Mouse (Mus musculus): ENCODE results near the gene Zmat5.

Gene Zmat5

DNA sequence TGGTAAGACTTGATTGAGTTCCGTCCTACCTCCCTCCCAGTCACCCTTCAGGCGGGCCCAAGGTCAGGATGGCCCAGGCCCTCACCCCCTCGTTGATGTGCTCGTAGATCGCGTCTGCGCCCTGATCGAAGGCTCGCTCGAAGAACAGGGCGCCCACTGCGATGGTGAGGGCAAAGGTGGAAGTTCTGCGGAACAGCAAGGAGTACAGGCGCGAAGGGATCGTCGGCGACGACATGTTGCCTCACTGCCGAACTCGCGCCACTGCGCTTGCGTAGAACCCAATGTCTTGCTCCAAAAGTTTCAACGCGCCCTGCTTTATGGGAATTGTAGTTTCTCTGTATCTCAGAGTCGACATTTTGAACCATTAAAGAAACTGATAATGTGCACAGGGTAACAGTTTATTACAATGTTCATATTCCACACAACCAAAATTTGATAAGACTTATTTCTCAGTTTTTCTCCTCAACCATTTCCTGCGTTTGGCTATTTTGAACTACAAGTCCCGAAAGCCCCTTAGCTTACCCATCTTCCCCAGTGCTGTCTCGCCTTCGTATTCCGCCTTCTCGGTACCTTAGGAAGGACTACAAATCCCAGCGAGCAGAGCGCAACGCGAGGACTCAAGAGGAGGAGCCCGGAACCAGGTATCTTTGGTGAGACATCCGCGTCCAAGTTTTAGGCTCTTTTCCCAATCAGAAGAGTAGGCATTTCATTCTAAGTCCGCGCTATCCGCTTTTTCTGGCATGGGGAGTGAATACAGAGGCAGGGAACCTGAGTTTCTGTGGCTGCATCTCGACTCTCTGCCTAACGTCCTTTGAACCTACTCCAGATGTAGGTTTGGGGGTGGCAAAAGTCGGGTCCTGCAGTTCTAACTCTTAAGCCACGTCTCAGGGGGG is at the start of gene Zmat5, which contains the start of gene Uqcr10:
TSS of gene Zmat5 (plus strand) at position 607 of the 893 bp plus-strand sequence.
TSS of gene Uqcr10 (minus strand) at position 271 of the 893 bp plus-strand sequence.
- in situ Hi-C loops (cut with MboI, MseI), result no loop called here

- in situ Hi-C loops (cut with MboI, MseI), result no loop called here
Measured at GRCm38 (mm10) chr11:4659818-4660217, 44.7 kb upstream of the Zmat5 start.

- in situ Hi-C loops (cut with MboI, MseI), result no loop called here
Measured at GRCm38 (mm10) chr11:4660309-4661025, 44.0 kb upstream of the Zmat5 start.

DNA sequence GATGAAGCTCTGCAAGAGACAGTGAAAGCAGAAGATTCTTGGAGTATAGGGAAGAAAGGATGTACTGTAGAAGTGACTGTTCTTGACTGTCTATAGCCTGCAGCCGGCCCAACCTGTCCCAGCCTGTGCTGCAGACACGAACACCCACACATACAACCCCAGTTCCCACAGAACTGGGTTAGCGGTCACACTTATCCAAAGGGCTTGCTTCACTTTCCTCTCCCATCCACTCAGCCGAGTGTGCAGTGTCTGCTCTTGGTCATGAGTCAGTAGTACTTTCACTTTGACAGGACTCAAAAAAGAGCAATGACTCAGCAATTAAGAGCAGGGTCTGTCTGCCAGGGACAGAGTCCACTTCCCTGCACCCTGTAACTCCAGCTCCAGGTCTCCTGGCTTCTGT is 43.2 kb upstream of the Zmat5 start:
- in situ Hi-C loops (cut with MboI, MseI), result no loop called here

DNA sequence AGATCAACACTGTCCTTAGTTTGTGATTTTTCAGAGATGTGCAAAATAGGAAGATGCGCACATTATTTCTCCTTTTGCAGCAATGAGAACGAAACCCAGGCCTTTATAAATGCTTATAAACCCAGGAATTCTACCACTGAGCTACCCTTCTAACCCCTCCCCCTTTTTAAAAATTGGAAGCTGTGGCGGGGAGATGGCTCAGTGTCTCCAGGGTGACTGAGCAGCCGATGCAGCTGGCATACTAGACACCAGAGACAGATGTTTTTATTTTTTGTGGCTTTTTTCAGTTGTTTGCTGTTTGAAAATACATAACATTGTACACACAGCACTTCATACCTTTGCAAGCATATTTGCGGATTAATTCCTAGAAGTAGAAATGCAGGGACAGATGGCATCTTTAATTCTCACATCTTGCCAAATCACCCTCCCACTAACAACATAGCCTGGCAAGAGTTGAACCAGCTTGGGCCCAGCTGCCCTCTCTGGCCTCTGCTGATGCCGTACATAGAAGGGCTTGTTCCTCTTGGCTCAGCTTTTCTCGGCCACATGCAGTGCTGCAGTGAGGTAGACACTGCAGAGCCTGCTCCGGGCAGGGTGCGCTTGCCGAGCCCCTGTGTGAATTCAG is 42.5 kb upstream of the Zmat5 start:
- in situ Hi-C loops (cut with MboI, MseI), result no loop called here

DNA sequence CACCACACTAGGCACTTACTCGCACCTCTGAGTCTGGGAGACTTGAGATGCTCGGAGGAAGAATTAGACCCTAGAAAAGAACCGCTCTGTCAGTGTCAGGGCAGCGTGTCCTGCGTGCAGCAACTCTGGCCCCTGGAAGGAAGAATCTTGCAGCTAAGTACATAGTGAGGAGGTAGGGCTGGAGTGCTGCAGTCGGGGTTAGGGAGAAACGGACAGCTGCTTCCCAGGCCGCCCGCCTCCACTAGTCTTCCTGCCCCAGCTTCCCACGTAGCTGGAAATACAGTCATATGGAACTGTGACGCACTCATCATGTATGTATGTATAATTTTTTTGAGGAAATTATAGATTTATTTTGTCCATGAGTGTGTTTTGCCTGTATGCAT is 42.0 kb upstream of the Zmat5 start:
- in situ Hi-C loops (cut with MboI, MseI), result no loop called here

DNA sequence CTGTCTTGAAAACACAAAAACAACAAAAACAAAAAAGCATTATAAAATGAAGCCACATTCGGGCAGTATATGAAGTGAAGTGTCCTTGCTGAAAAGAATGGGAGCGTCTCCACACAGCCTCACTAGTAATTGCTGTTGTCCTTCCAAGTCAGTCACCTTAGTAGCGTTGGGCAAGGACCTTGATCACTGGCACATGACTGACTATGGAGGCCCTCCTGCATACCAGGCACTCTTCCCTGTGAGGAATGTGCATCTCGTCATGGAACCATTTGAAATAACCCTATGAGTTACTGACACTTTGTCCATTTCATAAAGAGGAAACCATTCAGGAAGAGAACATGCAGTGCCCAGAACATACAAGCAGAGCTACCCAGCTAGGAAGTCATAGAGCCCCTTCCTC is 32.7 kb upstream of the Zmat5 start:
- in situ Hi-C loops (cut with MboI, MseI), result loop anchor here in 1 of 2 experiments (10.0 kb wide), 1 partner anchor 753 kb away; no protein-coding TSS in a partner anchor

DNA sequence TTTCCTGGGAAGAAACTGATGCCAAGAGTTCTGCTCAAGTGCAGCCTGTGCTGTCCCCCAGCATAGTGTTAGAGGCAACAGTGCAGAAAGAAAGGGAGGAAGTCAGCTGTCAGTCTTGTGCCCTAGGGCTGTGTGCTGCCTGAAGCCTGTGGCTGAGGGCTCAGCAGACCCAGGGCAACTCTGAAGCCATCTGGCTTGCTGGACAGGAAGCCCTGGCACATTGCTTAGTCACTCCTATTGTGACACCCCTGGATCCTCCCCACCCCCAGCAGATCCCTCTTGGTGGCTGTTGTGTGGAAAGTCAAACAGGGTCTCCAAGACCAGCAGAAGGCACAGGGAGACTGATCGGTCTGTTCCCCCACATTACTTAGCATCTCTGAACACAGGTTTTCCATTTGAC is 29.9 kb upstream of the Zmat5 start:
- in situ Hi-C loops (cut with MboI, MseI), result loop anchor here in 1 of 2 experiments (10.0 kb wide), 1 partner anchor 750 kb away; no protein-coding TSS in a partner anchor

DNA sequence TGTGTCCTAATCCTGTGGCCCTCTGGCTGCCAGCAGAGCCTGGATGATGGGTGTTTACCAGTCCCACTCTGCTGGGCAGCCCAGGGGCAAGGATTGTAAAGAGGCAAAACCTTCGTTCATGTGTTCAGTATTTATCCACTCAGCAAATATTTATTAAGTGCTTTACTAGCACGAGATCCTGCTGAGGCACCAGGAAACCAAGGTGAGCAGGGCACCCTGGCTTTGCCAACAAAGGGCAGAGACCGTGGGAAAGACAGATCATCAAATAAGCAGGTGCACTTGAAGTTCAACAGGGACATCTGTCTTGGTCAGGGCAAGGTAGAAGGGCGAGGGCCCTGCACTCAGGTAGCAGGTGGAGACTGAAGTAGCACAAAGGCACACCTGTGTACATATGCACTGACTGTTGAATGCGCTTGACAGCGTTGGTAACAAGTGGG is 29.3 kb upstream of the Zmat5 start:
- in situ Hi-C loops (cut with MboI, MseI), result loop anchor here in 1 of 2 experiments (10.0 kb wide), 1 partner anchor 750 kb away; no protein-coding TSS in a partner anchor

GRCm38 (mm10) chr11:4675693-4676092 is 28.8 kb upstream of the Zmat5 start:
- in situ Hi-C loops (cut with MboI, MseI), result loop anchor here in 1 of 2 experiments (10.0 kb wide), 1 partner anchor 749 kb away; no protein-coding TSS in a partner anchor

DNA sequence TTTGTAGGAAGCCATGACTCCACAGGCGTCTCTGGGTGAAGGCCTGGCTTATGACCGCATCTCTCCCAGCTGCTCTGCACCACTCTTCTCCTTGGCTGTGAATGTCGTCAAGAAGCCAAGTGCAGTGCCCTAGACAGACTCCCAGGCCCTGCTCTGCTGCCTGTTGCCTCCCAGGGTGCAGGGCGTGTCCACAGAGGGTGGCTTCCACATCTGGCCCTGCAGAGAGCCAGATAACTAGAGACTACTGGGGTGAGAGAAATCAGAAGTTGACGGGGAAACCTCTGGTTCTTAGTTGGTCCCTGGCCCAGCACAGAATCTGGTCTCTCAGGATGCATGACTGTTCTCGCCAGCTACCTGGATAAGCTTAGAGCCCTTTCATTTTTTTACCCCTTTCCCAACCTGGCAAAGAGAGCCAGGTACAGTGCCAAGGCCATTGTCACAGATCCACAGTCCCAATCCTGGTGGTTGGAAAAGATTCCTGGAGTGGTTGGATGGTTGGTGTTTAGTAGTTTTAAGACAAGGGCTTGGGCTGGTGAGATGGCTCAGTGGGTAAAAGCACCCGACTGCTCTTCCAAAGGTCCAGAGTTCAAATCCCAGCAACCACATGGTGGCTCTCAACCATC is 27.1 kb upstream of the Zmat5 start:
- in situ Hi-C loops (cut with MboI, MseI), result loop anchor here in 1 of 2 experiments (10.0 kb wide), 1 partner anchor 747 kb away; no protein-coding TSS in a partner anchor

DNA sequence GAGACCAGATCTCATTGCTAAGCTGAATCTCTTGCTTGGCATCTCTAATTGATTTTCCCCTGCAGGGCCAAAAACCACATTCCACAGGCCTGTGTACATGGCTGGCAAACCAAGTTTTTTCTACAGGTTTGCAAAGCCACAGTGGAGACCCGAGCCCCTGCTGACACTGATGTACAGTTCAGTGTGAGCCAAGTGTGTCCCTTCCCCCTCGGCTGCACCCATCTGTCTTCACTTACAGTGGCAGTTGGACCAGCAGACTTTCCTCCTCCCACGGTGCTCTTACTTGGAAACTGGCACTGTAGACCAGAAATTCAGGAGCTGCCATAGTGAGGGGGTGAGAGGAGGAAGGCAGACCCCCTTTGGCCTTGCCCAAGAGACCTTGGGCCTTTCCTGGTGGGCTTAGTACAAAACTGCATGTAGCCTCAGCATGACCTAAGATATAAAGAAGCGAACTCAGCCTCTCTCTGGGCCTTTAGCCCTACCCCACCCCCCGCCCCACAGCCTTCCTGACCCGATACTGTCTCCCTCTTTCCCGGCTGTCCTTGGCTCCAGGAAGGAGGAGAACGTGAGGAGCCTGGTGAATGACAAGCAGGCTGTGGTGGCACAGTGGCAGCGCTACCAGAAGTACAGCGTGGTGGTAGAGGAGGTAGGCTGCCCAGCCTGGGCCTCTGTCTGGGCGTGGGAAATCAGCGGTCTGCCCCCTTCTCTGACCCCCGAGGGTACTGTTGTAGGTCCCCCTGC is 25.6 kb upstream of the Zmat5 start:
- in situ Hi-C loops (cut with MboI, MseI), result loop anchor here in 1 of 2 experiments (10.0 kb wide), 1 partner anchor 746 kb away; no protein-coding TSS in a partner anchor

- in situ Hi-C loops (cut with MboI, MseI), result loop anchor here in 1 of 2 experiments (10.0 kb wide), 1 partner anchor 745 kb away; no protein-coding TSS in a partner anchor
Measured at GRCm38 (mm10) chr11:4679441-4679832, 25.0 kb upstream of the Zmat5 start.

DNA sequence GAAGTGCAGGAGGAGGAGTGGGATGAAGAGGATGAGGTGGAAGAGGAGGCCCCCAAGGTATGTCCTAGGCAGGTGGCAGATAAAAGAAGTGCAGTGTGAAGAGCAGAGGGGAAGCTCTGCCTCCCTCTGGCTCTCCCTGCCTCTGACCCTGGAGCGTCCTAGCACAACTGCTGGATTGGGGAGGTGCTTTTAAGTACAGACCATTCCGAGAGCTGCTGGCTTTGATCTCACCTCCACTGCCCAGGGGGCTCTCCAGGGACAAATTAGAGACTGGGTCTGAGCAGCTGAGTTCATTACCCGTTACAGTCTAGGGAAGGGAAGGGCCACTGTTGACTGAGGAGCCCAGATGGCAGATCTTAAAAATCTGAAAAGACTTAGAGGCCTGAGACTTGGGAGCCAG is 24.4 kb upstream of the Zmat5 start:
- in situ Hi-C loops (cut with MboI, MseI), result no loop called here

DNA sequence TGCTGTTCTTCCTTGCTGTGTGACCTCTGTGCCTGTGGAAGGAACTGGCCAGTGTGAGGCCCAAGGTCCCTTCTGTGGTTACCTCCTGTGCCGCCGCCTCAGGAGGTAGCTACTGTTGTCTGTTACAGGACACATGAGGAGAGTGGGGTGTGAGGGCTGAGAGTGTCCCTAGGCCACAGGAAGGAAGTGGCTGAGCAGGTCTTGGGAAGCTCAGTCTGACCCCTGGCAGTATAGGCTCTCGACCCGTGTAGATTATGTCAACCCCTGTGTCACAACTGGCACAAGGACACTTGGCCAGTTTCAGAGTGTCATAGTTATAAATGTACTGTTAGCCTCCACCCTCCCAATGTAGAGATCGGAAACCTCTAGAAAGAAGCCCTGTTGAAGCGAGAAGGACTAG is 21.0 kb upstream of the Zmat5 start:
- in situ Hi-C loops (cut with MboI, MseI), result no loop called here

DNA sequence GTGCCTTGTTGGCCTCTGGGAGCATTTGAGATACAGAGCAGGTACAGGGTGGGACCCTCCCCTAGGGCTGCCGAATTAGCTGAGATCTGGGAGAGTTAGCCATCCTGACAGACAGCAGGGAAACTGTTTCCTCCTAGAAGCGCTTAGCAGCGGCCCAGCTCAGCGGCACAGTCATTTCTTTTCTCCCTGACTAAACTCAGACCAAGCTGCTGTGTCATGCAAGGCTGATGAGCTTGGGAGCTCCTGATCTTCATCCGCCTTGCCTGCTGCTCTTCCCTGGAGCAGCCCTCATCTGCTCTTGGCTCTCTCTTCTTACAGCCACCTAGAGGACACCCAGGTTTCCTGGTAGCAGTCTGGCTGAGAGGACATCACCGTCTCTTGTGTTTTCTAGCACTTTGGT is 20.3 kb upstream of the Zmat5 start:
- in situ Hi-C loops (cut with MboI, MseI), result no loop called here

DNA sequence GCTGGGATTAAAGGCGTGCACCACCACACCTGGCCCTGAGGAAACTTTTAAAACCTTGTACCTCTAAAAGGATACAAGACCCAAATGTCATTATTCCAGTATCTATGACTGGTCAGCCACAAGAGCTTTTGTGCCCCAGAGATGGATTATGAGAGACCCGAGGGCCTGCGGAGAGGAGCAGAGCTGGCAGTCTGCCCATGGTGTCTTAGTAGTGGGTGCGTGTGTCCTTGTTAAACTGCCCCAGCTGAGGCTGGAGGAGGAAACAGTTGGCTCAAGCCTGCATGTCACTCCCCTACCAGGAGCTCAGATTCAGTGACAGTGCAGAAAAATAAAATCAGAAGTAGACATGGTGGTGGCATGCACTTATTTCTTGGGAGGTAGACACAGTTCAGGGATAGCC is 19.4 kb upstream of the Zmat5 start:
- in situ Hi-C loops (cut with MboI, MseI), result no loop called here

DNA sequence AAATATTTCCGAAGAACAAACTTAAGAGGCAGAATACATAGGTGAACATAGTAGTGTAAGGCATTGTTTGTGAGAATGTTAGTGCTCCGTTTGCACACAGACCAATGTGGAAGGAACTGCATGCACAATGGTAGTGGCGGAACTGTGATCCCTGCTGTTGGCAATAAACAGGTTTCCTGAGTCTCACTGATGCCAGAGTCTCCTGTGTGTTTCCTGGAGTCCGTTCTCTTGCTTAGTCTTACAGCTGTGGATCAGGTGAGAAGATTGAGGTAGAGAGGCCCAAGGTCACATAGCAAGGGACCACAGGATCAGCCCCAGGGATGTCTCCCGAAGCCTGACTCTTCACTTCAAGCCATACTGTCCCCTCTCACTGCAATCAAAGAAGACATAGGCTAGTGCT is 19.0 kb upstream of the Zmat5 start:
- in situ Hi-C loops (cut with MboI, MseI), result no loop called here

GRCm38 (mm10) chr11:4687027-4687426 is 17.5 kb upstream of the Zmat5 start:
- in situ Hi-C loops (cut with MboI, MseI), result no loop called here

DNA sequence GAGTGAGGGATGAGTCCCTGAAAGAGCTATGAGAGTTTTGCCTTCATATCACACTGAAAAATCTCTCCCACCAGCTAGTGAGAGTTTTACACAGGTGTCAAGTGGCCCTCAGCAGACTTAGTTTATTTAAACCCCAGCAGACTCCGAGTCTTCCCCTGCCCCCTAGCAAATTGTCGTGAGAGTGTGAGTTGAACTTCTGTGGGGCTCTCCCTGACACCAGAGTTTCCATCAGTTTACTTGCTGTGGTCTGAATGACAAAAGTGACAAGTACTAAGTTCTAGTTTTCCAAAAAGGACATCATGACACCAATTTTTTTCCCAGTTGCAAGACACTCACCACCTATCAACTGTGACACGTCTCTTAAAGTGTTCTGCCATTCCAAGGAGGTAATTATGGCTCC is 16.6 kb upstream of the Zmat5 start:
- in situ Hi-C loops (cut with MboI, MseI), result no loop called here

All from T-helper 17 cell (primary cell).